30 mouse cellular contexts compared by ENCODE assay signal in genomic region chr1:56626824-56627223, GRCm38 (mm10). TPM values are rescaled to one million over a fixed set of nuclear protein-coding genes. Genes with fewer than 3 reads are reported as not detected.
DNase-seq lines count a peak whose midpoint lies in the region; TF ChIP-seq lines count a peak whose summit lies in the region.
"Had no signal": no experiment of that assay in that cellular context is flagged by ENCODE, and none has a peak within 500 bp of the region (broad histone marks: within the 10 kb centered on the region; RNA-seq: fewer than 3 reads in every experiment).

No protein-coding gene starts in this region.

- DNase-seq in retina, postnatal 1 day, result peak; percentile 27
- DNase-seq in retina, embryonic 14.5 days (ENCODE audit: low spot score), result no peak
- DNase-seq in cerebellum, adult 11 months, result peak; percentile 10
- peak; percentile 31 for DNase-seq in cerebellum, adult 9-10 months
- no peak for DNase-seq in layer of hippocampus, postnatal 14 days (ENCODE audit: low spot score in 2 of 2)
- DNase-seq in lung, adult 2 months, result no peak
- DNase-seq in thymus, adult 18-20 months, result no peak
- DNase-seq: gastrocnemius, adult 2 months; lung, postnatal 36 days; midbrain, embryonic 14.5 days; right cerebral cortex, postnatal 25 days; thymus, postnatal 4 days had no signal

- TF ChIP-seq POLR2A in lung, adult 2 months (IDR thresholded peaks at IDR 0.05; ENCODE audit: borderline replicate concordance, extremely low read depth, low read depth, low read length), result no peak

- TF ChIP-seq CTCF in lung, adult 2 months (IDR thresholded peaks at IDR 0.05; ENCODE audit: insufficient read depth, low read length), result no peak

- no peak overlapping the region for H3K4me3 ChIP-seq in lung, adult 2 months (replicated peaks; ENCODE audit: extremely low read depth, low read depth, low read length)
- H3K4me3 ChIP-seq: embryonic facial prominence, embryonic 12.5 days; gastrocnemius, adult 2 months; limb, embryonic 15.5 days; lung, embryonic 15.5 days had no signal

- no peaks in the 10 kb centered on the region for H3K4me1 ChIP-seq in lung, adult 2 months (ENCODE audit: control insufficient read depth, insufficient read depth, low read length)
- H3K4me1 ChIP-seq: embryonic facial prominence, embryonic 12.5 days; limb, embryonic 15.5 days; lung, embryonic 15.5 days had no signal

- 73% methylated on average over 7 of the region's 7 CpGs for WGBS in lung, adult 2 months

RNA-seq across cellular contexts. Expression of gene Hsfy2, which starts 10.4 kb away (rescaled TPM):
- not detected for total RNA-seq in layer of hippocampus, postnatal 14 days (2021)
- polyA plus RNA-seq in lung, adult 2 months (2012; rRNA removed), result not detected in 2 replicates
- total RNA-seq: adrenal gland, postnatal 4 days; gastrocnemius, adult 2 months; gastrocnemius, postnatal 4 days; hindbrain, postnatal 0 days; left cerebral cortex, adult 18-20 months; left cerebral cortex, postnatal 36 days; megakaryocyte-erythroid progenitor cell, adult 5-6 weeks had no signal
- polyA plus RNA-seq: cortical plate, adult 2 months; embryonic facial prominence, embryonic 12.5 days; forebrain, embryonic 11.5 days; heart, postnatal 0 days; hindbrain, embryonic 11.5 days; hindbrain, postnatal 0 days; intestine, postnatal 0 days; kidney, embryonic 16.5 days; limb, embryonic 15.5 days; liver, embryonic 14.5 days; lung, embryonic 15.5 days; midbrain, embryonic 14.5 days; neural tube, embryonic 11.5 days; spleen, adult 2 months had no signal

Comparison
In these comparisons a context has a peak if more than half of its experiments do, and no peak if none do; other contexts are left out.
1. DNase-seq: peak in retina, postnatal 1 day (single experiment), cerebellum, adult 11 months (single experiment) and cerebellum, adult 9-10 months (single experiment); none in retina, embryonic 14.5 days (single experiment), layer of hippocampus, postnatal 14 days (0 of 2), lung, adult 2 months (single experiment) and thymus, adult 18-20 months (0 of 2).